Mouse (Mus musculus): ENCODE results near the gene Tspan10. TPM values are rescaled to one million over a fixed set of nuclear protein-coding genes. Genes with fewer than 3 reads are reported as not detected.
"Not testable (repeated sequence)": the region's sequence is repeated elsewhere in the genome, so short reads cannot be mapped to it uniquely, and the experiment has no call there.

Tspan10 gene
- polyA plus RNA-seq (2012; rRNA removed): 0.47 and 0.51 TPM in 2 replicates

DNA sequence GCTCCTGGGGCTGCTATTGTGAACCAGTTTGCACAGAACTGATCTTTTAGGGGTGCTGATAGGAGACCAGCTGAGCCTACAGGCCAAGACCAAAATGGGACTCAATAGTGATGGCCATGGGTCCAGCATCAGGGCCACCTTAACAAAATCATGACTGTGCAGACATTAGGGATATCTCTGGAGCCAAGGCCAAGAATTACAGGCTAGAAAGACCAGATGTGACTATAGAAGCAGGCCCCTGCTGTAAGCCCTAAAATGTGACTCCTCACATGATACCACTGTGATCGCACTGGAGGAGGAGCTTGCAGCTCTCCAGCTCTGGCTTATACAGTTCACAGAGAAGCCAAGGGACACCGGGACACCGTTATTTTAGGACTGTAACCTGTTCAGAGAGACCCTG, at the start of gene Tspan10:
Gene Tspan10 (plus strand): TSS at position 301 of the 400 bp plus-strand sequence.
- no peaks in the 10 kb centered on the region for H3K36me3 ChIP-seq (ENCODE audit: control insufficient read depth, insufficient read depth, low read length)
- H3K4me3 ChIP-seq (ENCODE audit: control insufficient read depth, low read depth, low read length): no peak within 1 kb of the TSS
- H3K4me1 ChIP-seq (ENCODE audit: control insufficient read depth, insufficient read depth, low read length): no peaks in the 10 kb centered on the region
- H3K27ac ChIP-seq (ENCODE audit: control insufficient read depth, insufficient read depth, low read depth, low read length): no peak within 1 kb of the TSS
- no peak for TF ChIP-seq CTCF (IDR thresholded peaks at IDR 0.05; ENCODE audit: control insufficient read depth, insufficient read depth, insufficient replicate concordance, low read depth, low read length)
- TF ChIP-seq POLR2A (IDR thresholded peaks at IDR 0.05; ENCODE audit: control insufficient read depth, low read depth, low read length): no peak
- H3K27me3 ChIP-seq (ENCODE audit: control insufficient read depth, insufficient read depth, low read length): no peaks in the 10 kb centered on the region

DNA sequence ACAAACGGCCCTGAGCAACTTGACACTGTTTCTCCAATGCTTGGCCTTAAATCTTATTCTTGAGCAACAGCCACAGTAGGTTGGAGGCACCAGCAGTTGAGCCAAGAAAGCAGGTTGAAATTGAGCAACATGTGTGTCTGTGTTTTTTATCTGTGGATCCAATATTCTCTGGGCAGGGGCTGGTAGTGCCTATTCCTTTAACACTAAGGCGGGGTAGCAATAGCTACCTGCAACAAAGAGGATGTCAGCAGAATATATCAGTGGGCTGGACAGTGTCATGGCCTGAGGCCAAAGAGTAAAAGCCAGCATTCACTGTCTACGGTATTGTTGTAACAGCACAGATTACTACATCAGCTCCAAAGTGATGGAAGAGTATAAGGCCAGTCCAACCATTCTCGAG, 46.8 kb upstream of the Tspan10 start:
- no peak for TF ChIP-seq POLR2A (IDR thresholded peaks at IDR 0.05; ENCODE audit: control insufficient read depth, low read depth, low read length)
- no peak for TF ChIP-seq CTCF (IDR thresholded peaks at IDR 0.05; ENCODE audit: control insufficient read depth, insufficient read depth, insufficient replicate concordance, low read depth, low read length)
- no peaks in the 10 kb centered on the region for H3K27me3 ChIP-seq (ENCODE audit: control insufficient read depth, insufficient read depth, low read length)
- no peak overlapping the region for H3K27ac ChIP-seq (ENCODE audit: control insufficient read depth, insufficient read depth, low read depth, low read length)
- no peaks in the 10 kb centered on the region for H3K4me1 ChIP-seq (ENCODE audit: control insufficient read depth, insufficient read depth, low read length)
- H3K4me3 ChIP-seq (ENCODE audit: control insufficient read depth, low read depth, low read length): no peak overlapping the region
- peaks cover 4% of the 10 kb centered on the region for H3K36me3 ChIP-seq (ENCODE audit: control insufficient read depth, insufficient read depth, low read length)

DNA sequence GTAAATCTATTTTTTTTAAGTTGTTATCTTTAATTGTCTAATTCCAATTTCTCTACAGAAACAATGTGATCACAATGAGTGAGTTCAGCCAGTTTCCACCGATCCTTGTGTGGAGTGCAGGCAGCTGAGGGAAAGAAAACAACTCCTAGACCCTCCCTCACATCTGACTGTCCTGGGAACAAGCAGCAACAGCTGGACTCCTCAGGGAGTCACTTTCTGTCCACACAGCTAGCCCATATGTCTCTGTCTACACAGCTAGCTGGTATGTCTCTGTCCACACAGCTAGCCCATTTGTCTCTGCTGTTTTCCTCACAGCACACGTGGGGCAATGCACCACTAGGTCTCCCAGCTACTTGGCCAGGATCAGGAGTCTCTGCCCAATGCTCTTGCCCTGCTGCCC, 44.8 kb upstream of the Tspan10 start:
- no peak for TF ChIP-seq POLR2A (IDR thresholded peaks at IDR 0.05; ENCODE audit: control insufficient read depth, low read depth, low read length)
- TF ChIP-seq CTCF (IDR thresholded peaks at IDR 0.05; ENCODE audit: control insufficient read depth, insufficient read depth, insufficient replicate concordance, low read depth, low read length): no peak
- H3K4me3 ChIP-seq (ENCODE audit: control insufficient read depth, low read depth, low read length): no peak overlapping the region
- H3K27me3 ChIP-seq (ENCODE audit: control insufficient read depth, insufficient read depth, low read length): no peaks in the 10 kb centered on the region
- H3K27ac ChIP-seq (ENCODE audit: control insufficient read depth, insufficient read depth, low read depth, low read length): no peak overlapping the region
- H3K36me3 ChIP-seq (ENCODE audit: control insufficient read depth, insufficient read depth, low read length): peaks cover 4% of the 10 kb centered on the region
- H3K4me1 ChIP-seq (ENCODE audit: control insufficient read depth, insufficient read depth, low read length): no peaks in the 10 kb centered on the region

- TF ChIP-seq CTCF (IDR thresholded peaks at IDR 0.05; ENCODE audit: control insufficient read depth, insufficient read depth, insufficient replicate concordance, low read depth, low read length) (no peak), POLR2A (IDR thresholded peaks at IDR 0.05; ENCODE audit: control insufficient read depth, low read depth, low read length) (no peak)
- H3K27me3 ChIP-seq (ENCODE audit: control insufficient read depth, insufficient read depth, low read length): no peaks in the 10 kb centered on the region
- H3K4me3 ChIP-seq (ENCODE audit: control insufficient read depth, low read depth, low read length): no peak overlapping the region
- no peaks in the 10 kb centered on the region for H3K4me1 ChIP-seq (ENCODE audit: control insufficient read depth, insufficient read depth, low read length)
- peaks cover 4% of the 10 kb centered on the region for H3K36me3 ChIP-seq (ENCODE audit: control insufficient read depth, insufficient read depth, low read length)
- H3K27ac ChIP-seq (ENCODE audit: control insufficient read depth, insufficient read depth, low read depth, low read length): no peak overlapping the region
Measured at GRCm38 (mm10) chr11:120399319-120399718, 43.1 kb upstream of the Tspan10 start.

GRCm38 (mm10) chr11:120404814-120405213, 37.6 kb upstream of the Tspan10 start:
- Histone ChIP-seq H3K36me3 (ENCODE audit: control insufficient read depth, insufficient read depth, low read length) (peaks cover 5% of the 10 kb centered on the region), H3K4me3 (ENCODE audit: control insufficient read depth, low read depth, low read length) (no peak overlapping the region), H3K4me1 (ENCODE audit: control insufficient read depth, insufficient read depth, low read length) (no peaks in the 10 kb centered on the region), H3K27ac (ENCODE audit: control insufficient read depth, insufficient read depth, low read depth, low read length) (no peak overlapping the region), H3K27me3 (ENCODE audit: control insufficient read depth, insufficient read depth, low read length) (no peaks in the 10 kb centered on the region)
- TF ChIP-seq POLR2A (IDR thresholded peaks at IDR 0.05; ENCODE audit: control insufficient read depth, low read depth, low read length) (no peak), CTCF (IDR thresholded peaks at IDR 0.05; ENCODE audit: control insufficient read depth, insufficient read depth, insufficient replicate concordance, low read depth, low read length) (no peak)

DNA sequence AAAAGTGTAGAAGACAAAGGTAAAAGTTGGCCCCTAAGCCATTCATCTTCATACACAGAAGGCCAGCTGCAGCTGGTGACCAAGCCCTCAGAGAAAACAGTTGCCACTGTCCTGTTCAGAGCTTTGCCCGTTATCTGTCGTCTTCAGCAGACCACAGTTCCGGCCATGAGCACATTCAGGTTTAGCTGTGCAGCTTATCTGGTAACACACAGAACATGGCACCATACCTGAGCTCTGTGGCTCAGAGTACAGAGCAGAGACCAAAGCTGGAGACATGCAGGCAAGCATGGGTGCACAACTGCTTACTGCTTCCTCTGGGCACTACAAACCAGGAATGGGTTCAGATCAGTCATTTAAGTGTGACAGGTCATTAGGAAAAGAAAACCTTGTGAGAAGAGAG, 36.6 kb upstream of the Tspan10 start:
- no peak overlapping the region for H3K4me3 ChIP-seq (ENCODE audit: control insufficient read depth, low read depth, low read length)
- no peak overlapping the region for H3K27ac ChIP-seq (ENCODE audit: control insufficient read depth, insufficient read depth, low read depth, low read length)
- TF ChIP-seq CTCF (IDR thresholded peaks at IDR 0.05; ENCODE audit: control insufficient read depth, insufficient read depth, insufficient replicate concordance, low read depth, low read length) (no peak), POLR2A (IDR thresholded peaks at IDR 0.05; ENCODE audit: control insufficient read depth, low read depth, low read length) (no peak)
- H3K4me1 ChIP-seq (ENCODE audit: control insufficient read depth, insufficient read depth, low read length): no peaks in the 10 kb centered on the region
- H3K36me3 ChIP-seq (ENCODE audit: control insufficient read depth, insufficient read depth, low read length): peaks cover 3% of the 10 kb centered on the region
- no peaks in the 10 kb centered on the region for H3K27me3 ChIP-seq (ENCODE audit: control insufficient read depth, insufficient read depth, low read length)

GRCm38 (mm10) chr11:120406445-120406844, 36.0 kb upstream of the Tspan10 start:
- Histone ChIP-seq H3K4me1 (ENCODE audit: control insufficient read depth, insufficient read depth, low read length) (no peaks in the 10 kb centered on the region), H3K4me3 (ENCODE audit: control insufficient read depth, low read depth, low read length) (no peak overlapping the region), H3K36me3 (ENCODE audit: control insufficient read depth, insufficient read depth, low read length) (peaks cover 3% of the 10 kb centered on the region), H3K27ac (ENCODE audit: control insufficient read depth, insufficient read depth, low read depth, low read length) (no peak overlapping the region), H3K27me3 (ENCODE audit: control insufficient read depth, insufficient read depth, low read length) (no peaks in the 10 kb centered on the region)
- TF ChIP-seq POLR2A (IDR thresholded peaks at IDR 0.05; ENCODE audit: control insufficient read depth, low read depth, low read length): no peak
- TF ChIP-seq CTCF (IDR thresholded peaks at IDR 0.05; ENCODE audit: control insufficient read depth, insufficient read depth, insufficient replicate concordance, low read depth, low read length): no peak

- not testable (repeated sequence) for H3K27me3 ChIP-seq (ENCODE audit: control insufficient read depth, insufficient read depth, low read length); H3K27ac ChIP-seq (ENCODE audit: control insufficient read depth, insufficient read depth, low read depth, low read length); H3K4me1 ChIP-seq (ENCODE audit: control insufficient read depth, insufficient read depth, low read length); H3K36me3 ChIP-seq (ENCODE audit: control insufficient read depth, insufficient read depth, low read length); H3K4me3 ChIP-seq (ENCODE audit: control insufficient read depth, low read depth, low read length)
Measured at GRCm38 (mm10) chr11:120413621-120414020, 28.8 kb upstream of the Tspan10 start.

All from testis, adult 2 months (tissue).